Mouse (Mus musculus): ENCODE results near the gene Cnot11.

GRCm38 (mm10) chr1:39527432-39527831 lies 7.4 kb upstream of the Cnot11 start:
- TF ChIP-seq EP300 (IDR thresholded peaks at IDR 0.05) = no peak
- peak; percentile 91 for TF ChIP-seq CTCF (IDR thresholded peaks at IDR 0.05)

Measured in lung, postnatal 0 days (tissue).